Mouse (Mus musculus): ENCODE measurements at regions not wholly inside any gene's neighbourhood (a gene's known extent, or its start where the extent isn't known, plus 50 kb on each side); places are given as distances from the start of the nearest gene placed in this dataset.
A peak's percentile ranks its signal among the peaks of the same experiment; 100 is the strongest.

DNA sequence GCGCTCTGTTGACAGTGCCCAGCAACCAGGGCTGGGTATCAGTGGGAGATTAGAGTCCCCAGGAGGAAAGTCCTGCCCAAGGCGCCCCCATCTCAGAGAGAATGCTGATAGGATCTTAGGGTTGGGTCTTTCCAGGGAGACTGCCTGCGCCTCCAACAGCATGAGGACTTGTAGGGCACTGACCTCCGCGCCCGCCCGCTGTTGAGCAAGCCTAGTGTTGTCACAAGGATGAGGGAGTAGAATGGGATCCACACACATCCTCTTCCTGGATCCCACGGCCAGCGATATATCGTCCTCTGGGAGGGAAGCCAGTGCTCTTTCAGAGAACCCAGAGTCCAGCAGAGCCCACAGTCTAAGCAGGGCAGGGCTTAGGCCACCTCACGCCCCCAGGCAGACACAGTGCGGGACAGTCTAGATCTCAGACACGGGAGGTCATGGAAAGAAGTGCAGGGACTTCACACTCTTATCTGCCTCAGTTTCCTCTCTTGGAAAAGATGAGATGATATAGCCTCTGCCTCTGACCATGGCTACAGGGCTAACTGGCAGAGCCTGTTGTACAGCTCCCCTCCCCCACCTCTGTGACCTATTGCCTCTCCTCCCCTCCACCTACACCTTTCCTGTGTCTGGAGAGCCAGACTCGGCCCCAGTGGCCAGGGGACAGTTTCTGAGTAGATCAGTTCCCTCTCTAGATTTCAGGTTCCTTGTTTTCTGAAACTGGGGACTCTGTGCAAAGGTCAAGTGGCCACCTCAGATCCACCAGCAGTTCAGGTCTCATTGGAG lies 52.0 kb upstream of the Dusp5 start:
- intact Hi-C loops (cut with DNase I): no loop called here

DNA sequence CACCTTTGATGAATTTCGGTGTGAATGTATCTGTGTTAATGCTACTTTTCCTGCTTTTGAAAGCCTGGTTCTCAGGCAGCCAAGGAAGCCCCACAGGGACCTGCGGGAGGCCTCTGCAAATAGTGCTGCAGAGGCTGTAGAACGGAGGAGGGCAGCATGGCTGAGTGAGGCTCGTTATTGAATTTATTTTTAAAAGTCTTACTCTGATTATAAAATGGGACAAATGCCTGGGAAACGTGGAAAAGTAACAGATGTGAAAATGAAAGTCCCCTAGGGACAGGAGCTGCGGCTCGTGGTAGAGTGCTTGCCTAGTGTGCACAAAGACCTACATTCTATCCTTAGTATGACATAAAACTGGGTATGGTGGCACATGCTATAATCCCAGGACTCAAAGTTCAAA lies 59.7 kb upstream of the Dusp5 start:
- DNase-seq (ENCODE audit: low spot score in 2 of 2): peak; percentile 39 to 86
- intact Hi-C loops (cut with DNase I): loop anchor here (1.0 kb wide), 1 partner anchor 39 kb away; no protein-coding TSS in a partner anchor

More for the DNA sequence above, 52.0 kb upstream of the Dusp5 start:
- DNase-seq (ENCODE audit: low spot score in 2 of 2): no peak

DNA sequence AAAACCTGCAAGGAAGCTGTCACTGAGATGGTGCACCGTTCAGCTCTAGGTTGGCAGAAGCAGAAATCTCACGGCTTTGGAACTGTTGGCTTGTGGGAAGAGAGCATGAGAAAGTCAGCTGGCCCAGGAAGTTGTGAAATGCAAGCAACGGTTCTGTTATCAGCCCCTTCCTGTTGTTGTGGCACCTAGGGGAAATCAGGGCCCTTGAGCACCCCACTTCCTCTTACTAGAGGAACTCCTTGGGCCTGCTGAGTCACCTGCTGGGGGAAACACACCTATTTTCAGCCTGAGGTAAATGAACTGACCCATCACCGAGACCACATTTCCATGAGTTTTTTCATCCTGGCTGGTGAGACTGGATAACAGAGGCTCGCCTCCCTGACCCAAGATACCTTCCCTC lies 64.2 kb upstream of the Dusp5 start:
- intact Hi-C loops (cut with DNase I): no loop called here
- DNase-seq (ENCODE audit: low spot score in 2 of 2): no peak

DNA sequence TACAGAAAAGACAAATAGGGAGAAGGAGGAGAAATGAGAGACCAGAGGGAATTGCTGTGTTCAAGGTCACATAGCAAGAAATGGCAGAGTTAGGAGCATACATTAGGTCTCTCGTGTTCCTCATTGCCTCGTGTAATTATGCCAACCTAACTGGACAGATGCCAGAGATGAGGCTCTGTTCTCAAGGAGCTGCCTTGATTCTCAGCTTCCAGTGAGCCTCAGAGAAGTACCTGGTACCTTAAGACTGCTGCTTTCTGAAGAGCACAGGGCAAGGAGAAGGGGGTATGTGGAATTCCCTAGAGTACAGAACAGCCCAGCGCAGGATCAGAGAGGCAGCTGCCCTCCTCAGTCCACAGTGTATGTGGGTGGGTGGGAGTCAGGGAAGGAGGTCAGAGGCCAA lies 64.8 kb upstream of the Dusp5 start:
- no peak for DNase-seq (ENCODE audit: low spot score in 2 of 2)
- intact Hi-C loops (cut with DNase I): no loop called here

GRCm38 (mm10) chr19:53461025-53462015 lies 67.6 kb upstream of the Dusp5 start:
- no peak for DNase-seq (ENCODE audit: low spot score in 2 of 2)
- intact Hi-C loops (cut with DNase I): no loop called here

- intact Hi-C loops (cut with DNase I): no loop called here
- no peak for DNase-seq (ENCODE audit: low spot score in 2 of 2)
These were observed 68.4 kb upstream of the Dusp5 start for GRCm38 (mm10) chr19:53460312-53461024.

DNA sequence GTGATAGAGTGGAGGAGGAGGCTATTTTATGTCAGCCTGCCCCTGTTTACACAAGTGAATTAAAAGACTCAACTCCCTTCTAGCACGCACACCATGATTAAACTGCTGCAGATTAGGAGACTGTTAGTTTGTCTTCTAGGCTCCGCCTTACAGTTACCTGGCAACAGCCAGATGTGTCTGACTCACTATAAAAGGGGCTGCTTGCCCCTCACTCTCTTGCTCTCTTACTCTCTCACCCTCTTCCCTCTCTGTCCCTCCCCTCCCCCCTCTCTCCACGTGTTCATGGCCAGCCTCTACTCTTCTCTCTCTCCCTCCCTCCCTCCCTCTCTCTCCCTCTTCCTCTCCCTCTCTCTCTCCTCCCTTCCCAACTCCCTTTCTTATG lies 69.0 kb upstream of the Smndc1 start:
- no peak for DNase-seq (ENCODE audit: low spot score in 2 of 2)
- intact Hi-C loops (cut with DNase I): no loop called here

DNA sequence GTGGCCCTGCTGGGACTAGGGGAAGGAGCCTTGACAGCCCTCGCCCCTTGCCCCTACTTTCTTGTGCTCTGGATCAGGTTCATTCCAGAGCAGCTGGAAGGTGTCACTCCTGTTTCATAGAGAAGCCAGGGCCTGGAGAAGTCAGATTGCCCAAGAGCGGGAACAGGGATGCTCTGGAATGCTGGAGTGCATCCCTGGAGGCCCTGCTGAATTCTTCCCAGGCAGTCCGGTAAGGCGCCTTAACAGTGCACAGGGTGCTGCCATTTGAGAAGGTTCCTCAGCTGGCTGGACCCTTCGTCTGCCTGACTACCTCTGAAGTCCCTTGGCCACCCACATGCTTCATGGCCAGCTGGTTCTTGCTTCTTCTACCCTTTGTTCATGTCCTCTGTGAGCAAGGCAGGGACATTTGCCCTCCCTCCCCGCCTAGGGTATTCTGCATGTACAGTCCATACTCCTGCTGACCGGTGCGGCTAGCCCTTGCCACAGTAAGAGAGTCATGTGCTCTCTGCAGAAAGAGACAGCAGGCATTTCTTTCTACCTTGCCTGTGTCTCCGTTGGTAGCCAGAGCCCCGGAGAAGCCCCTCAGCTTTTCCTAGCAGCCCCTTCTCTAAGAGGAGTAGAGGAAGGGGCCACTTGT lies 68.5 kb upstream of the Smndc1 start:
- intact Hi-C loops (cut with DNase I): no loop called here
- DNase-seq (ENCODE audit: low spot score in 2 of 2): no peak

GRCm38 (mm10) chr19:53456681-53457080 lies 66.3 kb upstream of the Smndc1 start:
- DNase-seq (ENCODE audit: low spot score in 2 of 2): no peak
- intact Hi-C loops (cut with DNase I): no loop called here

DNA sequence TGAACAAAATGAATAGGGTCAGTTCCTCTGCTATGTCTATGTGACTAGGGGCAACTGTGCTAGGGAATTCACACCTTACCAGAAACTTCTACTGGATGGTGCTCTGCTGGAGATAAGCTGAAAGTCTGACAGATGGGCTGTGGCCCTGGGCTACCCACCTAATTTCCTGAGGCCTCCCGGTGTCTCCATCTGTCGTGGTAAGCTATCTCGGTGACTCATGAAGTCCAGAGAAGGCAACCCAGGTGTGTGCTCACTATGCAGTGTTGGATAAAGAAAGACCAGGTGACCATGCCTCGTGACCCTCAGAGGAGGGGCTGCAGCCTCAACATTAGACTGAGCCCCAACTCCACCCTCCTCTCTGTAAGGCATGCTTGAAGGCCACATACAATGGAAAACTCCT lies 64.2 kb upstream of the Smndc1 start:
- intact Hi-C loops (cut with DNase I): no loop called here

DNA sequence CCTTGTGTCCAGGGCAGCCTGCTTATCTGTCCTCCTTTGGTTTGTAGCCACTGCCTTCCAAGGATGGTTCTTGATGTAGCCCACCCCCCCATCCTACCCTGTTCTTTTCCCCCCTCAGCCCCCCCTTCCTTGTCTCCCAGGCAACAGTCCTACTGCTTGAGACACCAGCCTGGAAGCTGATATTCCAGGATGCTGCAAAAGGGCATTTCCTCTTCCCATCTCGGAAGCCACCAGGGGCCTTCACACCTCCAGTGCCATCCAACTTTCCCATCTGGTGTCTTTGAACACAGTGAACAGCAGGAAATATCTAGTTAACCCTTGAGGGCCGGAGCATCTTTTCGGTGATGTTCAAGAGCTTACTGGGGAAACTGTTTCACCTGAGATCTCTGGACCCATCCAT lies 63.7 kb upstream of the Smndc1 start:
- peak in 1 of 2 experiments; percentile 34 for DNase-seq (ENCODE audit: low spot score in 2 of 2)
- intact Hi-C loops (cut with DNase I): no loop called here

More for the DNA sequence above, 64.2 kb upstream of the Smndc1 start:
- no peak for DNase-seq (ENCODE audit: low spot score in 2 of 2)

DNA sequence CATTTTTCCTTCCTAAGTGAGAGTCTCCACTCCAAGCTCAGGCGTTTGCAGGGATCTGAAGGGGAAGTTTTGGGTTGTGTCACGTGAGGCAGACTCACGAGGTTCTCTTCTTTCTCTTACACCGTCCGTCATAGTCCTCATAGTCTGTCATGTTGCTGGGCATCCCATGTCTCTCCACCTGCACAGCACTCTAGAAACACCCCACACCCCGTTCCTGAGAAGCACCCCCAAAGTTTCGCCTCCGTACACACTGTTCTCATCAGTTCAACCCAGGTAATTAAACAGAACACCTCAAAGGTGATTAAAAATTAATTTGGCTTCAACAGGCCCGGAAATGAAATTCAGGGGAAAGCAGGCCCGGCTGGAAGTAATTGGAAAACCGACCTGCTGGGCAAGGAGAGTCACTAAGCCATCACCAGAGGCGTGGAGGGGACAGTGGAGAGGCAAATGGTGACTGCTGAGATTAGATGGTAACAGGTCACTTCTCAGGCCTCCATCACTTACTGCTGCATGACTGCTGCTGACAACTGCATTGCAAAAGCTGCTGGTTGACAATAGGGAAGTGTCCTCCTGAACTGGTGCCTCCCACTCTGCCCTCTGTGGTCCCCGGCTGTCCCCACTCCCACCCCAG lies 63.1 kb upstream of the Smndc1 start:
- no peak for DNase-seq (ENCODE audit: low spot score in 2 of 2)
- intact Hi-C loops (cut with DNase I): no loop called here

- DNase-seq (ENCODE audit: low spot score in 2 of 2): no peak
These were observed 62.0 kb upstream of the Smndc1 start for GRCm38 (mm10) chr19:53452360-53452759.

DNA sequence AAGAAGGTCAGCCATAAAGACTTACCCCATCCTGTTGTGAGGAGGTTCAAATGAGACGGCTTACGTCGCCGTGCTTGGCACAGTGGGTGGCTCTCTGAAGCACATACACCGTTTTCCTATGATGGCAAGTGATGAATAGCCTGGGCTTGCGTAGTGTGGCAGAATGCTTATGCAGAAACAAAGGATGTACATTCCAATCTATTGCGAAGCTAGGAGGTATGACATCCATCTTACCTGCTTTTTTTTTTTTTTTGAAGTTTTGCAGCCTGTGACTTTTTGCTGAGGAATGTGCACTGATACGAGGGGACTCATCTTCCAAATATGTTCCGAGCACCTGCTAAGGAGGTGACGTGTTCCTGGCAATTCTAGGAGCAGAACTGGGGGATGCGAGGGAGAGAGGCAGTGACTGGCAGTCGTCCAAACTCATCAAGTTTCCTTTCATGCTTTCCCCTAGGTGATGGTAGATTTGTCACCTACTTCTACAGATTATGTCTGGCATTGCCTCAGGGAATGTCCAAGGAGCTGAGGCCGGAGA lies 61.1 kb upstream of the Smndc1 start:
- intact Hi-C loops (cut with DNase I): no loop called here
- DNase-seq (ENCODE audit: low spot score in 2 of 2): peak in 1 of 2 experiments; percentile 71

More at GRCm38 (mm10) chr19:53452360-53452759, 62.0 kb upstream of the Smndc1 start:
- intact Hi-C loops (cut with DNase I): no loop called here

DNA sequence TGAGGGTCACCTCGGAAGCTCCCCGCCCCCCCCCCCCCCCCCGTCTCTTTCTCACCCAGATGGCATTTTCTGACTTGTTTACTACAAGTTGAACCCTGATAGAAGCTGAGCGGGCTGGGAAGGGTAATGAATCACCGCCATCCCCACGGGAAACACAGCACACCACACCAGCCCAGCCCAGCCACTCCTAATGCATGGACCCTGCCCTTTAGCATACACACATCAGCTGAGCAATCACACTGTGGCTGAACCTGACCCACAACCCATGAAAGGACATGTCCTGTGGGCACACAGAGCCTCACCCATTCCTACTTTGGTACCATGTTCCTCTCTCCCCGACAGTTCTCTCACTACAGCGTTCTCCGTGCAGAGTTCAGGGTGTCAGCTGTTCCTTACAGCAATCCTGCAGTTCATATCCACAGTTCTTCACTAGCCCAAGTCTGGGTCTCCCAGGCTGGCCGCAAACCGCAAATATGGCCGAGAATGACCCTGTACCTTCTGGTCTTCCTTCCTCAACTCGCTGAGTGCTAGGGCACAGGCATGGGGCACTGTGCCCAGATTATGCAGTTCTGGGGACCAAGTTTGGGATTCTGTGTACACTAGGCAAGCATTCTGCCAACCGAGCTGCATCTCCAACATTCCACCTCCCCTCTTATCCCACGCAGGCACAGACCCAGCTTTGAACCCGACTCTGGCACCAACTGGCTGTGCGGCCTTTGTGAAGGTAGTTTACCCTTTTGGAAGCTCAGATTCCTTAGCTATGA lies 60.4 kb upstream of the Smndc1 start:
- intact Hi-C loops (cut with DNase I): no loop called here
- no peak for DNase-seq (ENCODE audit: low spot score in 2 of 2)

- intact Hi-C loops (cut with DNase I): no loop called here
These were observed 58.9 kb upstream of the Smndc1 start for GRCm38 (mm10) chr19:53449137-53449783.

GRCm38 (mm10) chr19:53448206-53448605 lies 57.8 kb upstream of the Smndc1 start:
- DNase-seq (ENCODE audit: low spot score in 2 of 2): no peak
- intact Hi-C loops (cut with DNase I): no loop called here

More at GRCm38 (mm10) chr19:53449137-53449783, 58.9 kb upstream of the Smndc1 start:
- DNase-seq (ENCODE audit: low spot score in 2 of 2): no peak

DNA sequence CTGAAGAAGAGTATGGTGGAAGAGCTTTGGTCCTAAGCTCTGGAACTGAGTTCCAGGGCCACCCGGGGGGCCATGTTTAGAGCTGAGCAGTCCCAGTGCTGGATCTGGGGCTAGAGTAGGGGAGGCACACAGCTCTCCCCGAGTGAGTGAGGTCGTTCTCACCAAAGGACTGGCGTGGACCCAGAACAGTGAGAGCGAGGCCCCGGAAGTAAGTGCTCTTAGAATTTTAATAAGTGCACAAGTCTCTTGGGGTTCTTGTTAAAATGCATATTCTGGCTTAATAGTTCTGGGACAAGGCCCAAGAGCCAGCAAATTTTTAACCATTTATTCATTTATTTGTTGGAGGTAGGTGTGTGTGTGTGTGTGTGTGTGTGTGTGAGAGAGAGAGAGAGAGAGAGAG lies 57.4 kb upstream of the Smndc1 start:
- DNase-seq (ENCODE audit: low spot score in 2 of 2): no peak
- intact Hi-C loops (cut with DNase I): no loop called here

Measured in left cerebral cortex, postnatal 25 days (tissue).